Mouse (Mus musculus) cortical plate, adult 2 months (tissue): ENCODE data around the gene Stk39. TPM values are rescaled to one million over a fixed set of nuclear protein-coding genes. Genes with fewer than 3 reads are reported as not detected.

ENCODE experiments used
- H3K27ac ChIP-seq: fragments of 200-500 bp; 2 replicates; pipeline ENCODE4 v1.5.1; 2012; ENCODE audit warnings: low read length, control low read depth, inconsistent platforms; ENCODE audit not compliant: insufficient read depth
- H3K4me1 ChIP-seq: fragments of 200-500 bp; 2 replicates; pipeline ENCODE4 v1.6.1; 2011; ENCODE audit warnings: low read length; ENCODE audit not compliant: control insufficient read depth, insufficient read depth
- H3K4me3 ChIP-seq: fragments of 200-500 bp; 2 replicates; pipeline ENCODE4 v1.5.1; 2011; ENCODE audit warnings: mild to moderate bottlenecking, low read length, control low read depth; ENCODE audit not compliant: insufficient read depth
- CTCF ChIP-seq: fragments of 200-500 bp; IDR thresholded peaks from 2 replicates; pipeline ENCODE4 v1.5.1; 2011; ENCODE audit warnings: mild to moderate bottlenecking, control low read depth, low read length; ENCODE audit not compliant: insufficient read depth; ENCODE audit errors: extremely low read depth
- POLR2A ChIP-seq: fragments of 200-500 bp; IDR thresholded peaks from 2 replicates; pipeline ENCODE4 v1.6.1; 2011; ENCODE audit warnings: mild to moderate bottlenecking, low read length, control low read depth; ENCODE audit not compliant: insufficient read depth; ENCODE audit errors: extremely low read depth
- polyA plus RNA-seq: library from polyadenylated mRNA; depleted of rRNA; stranded (reverse); fragments of >200 nt; gene quantifications from 2 replicates; pipeline ENCODE4 v1.2.3, GENCODE M21; 2012; rRNA removed

Stk39 gene
- polyA plus RNA-seq: 30.0 and 32.7 TPM in 2 replicates

DNA sequence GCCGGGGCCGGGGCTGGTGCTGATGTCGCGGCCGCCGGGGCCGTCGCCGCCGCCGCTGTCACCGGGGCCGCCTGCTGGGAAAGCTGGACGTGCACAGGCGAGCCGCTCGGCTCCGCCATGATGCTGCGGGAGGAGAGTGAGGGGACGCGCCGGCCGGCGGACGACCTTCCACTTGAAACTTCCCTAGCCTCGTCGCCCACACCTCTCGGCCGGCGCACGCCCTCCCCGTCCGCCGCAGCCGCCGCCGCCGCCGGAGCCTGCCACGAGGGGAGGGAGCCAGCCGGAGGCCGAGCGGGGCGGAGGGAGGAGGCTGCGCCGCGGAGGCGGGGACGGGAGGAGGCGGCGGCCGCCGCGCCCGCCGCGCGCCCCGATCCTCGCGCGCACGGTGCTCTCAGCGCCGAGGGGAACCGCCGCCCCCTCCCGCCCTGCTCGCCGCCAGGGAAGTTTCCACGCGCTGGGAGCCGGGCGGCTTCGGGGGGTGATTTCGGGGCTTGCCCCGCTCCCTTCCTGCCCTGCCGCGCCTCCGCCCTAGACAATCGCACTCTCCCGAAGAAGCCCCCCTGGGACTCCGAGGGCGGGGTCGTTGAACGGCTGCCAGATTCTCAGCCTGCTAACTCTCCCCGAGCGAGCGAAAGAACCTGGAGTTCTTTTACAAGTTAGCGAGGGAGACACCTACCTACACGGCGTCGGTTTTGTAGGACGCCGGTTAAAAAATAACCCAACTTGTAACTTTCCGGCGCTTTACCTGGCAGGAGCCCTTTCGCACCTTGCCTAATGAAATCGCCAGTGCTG is at the start of gene Stk39:
Gene Stk39, minus strand, starts transcription at position 510 of the 792 bp plus-strand sequence.
- peak within 1 kb of the TSS; percentile 83 for H3K27ac ChIP-seq
- no peak for TF ChIP-seq POLR2A
- TF ChIP-seq CTCF: no peak
- H3K4me3 ChIP-seq: peak within 1 kb of the TSS; percentile 95
- peaks cover 5% of the 10 kb centered on the region; the same call in 1 of the 2 replicates for H3K4me1 ChIP-seq

- H3K4me3 ChIP-seq: no peak overlapping the region
- H3K4me1 ChIP-seq: no peaks in the 10 kb centered on the region
- no peak for TF ChIP-seq CTCF
- TF ChIP-seq POLR2A: no peak
- no peak overlapping the region for H3K27ac ChIP-seq
Measured at GRCm38 (mm10) chr2:68515409-68515808, 43.3 kb upstream of the Stk39 start.

DNA sequence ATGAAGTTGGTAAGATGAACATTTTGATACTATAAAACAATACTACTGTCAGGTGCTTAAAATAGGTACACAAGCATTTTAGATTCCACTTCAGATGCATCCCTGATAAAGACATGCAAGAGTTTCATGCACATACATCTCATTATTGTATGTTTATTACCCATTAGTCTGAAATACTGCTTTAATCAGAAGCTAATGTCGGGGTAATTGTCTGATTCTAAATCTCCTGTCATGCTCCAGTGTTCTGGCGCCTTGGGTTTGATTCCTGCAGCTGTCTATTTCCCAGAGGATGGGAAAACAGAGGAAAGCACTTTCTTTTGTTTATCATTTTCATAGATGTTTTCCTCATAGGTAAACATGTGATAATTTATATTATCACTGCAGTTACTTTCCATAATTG is 31.1 kb upstream of the Stk39 start:
- H3K4me1 ChIP-seq: no peaks in the 10 kb centered on the region
- H3K27ac ChIP-seq: no peak overlapping the region
- TF ChIP-seq POLR2A (no peak), CTCF (no peak)
- no peak overlapping the region for H3K4me3 ChIP-seq

DNA sequence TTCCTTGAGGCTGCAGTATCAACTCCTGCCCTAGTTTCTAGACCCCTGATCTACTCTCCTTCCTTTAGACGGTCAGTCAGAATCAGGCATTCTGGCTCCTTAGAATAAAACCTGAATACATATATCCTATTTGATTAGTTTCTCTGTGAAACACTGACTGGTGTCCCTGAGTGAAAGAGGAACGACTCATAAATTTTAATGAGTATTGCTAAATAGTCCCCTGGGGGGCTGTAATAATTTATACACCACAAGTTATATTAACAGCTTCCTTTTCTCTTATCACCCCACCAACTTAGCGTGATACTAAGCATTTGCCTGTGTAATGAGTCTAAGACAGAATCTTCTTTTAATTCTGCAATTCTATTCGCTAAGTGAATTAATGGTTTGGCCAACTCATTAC is 30.7 kb upstream of the Stk39 start:
- H3K4me1 ChIP-seq: no peaks in the 10 kb centered on the region
- H3K27ac ChIP-seq: no peak overlapping the region
- H3K4me3 ChIP-seq: no peak overlapping the region
- TF ChIP-seq CTCF (no peak), POLR2A (no peak)

DNA sequence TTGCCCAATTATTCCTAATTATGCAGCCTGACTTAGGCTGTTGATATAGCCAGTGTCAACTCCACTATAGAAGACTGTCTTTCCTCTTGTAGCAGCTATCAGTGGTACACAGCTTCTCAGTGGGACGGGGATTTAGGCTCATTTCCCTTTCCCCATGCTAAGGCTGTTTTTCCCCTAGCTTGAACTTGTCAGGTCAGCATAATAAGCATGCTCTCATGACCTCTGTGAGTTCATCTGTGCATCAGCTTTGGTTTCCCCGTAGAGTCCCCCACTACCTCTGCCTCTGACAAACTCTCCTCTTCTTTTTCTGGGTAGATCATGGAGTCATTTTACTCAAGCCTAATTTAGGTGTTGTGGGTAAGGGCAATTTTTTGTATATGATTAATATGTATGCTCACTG is 30.2 kb upstream of the Stk39 start:
- Histone ChIP-seq H3K27ac (no peak overlapping the region), H3K4me3 (no peak overlapping the region), H3K4me1 (no peaks in the 10 kb centered on the region)
- TF ChIP-seq POLR2A: no peak
- no peak for TF ChIP-seq CTCF

- no peak overlapping the region for H3K4me3 ChIP-seq
- no peaks in the 10 kb centered on the region for H3K4me1 ChIP-seq
- H3K27ac ChIP-seq: no peak overlapping the region
- no peak for TF ChIP-seq POLR2A
- no peak for TF ChIP-seq CTCF
Measured at GRCm38 (mm10) chr2:68486275-68486674, 14.2 kb upstream of the Stk39 start.

- Histone ChIP-seq H3K4me3 (no peak overlapping the region), H3K4me1 (no peaks in the 10 kb centered on the region), H3K27ac (no peak overlapping the region)
- TF ChIP-seq POLR2A: no peak
- TF ChIP-seq CTCF: no peak
Measured at GRCm38 (mm10) chr2:68485141-68485540, 13.1 kb upstream of the Stk39 start.

- Histone ChIP-seq H3K4me1 (no peaks in the 10 kb centered on the region), H3K27ac (no peak overlapping the region), H3K4me3 (no peak overlapping the region)
- TF ChIP-seq CTCF: no peak
- TF ChIP-seq POLR2A: no peak
Measured at GRCm38 (mm10) chr2:68482896-68483295, 10.8 kb upstream of the Stk39 start.

GRCm38 (mm10) chr2:68479823-68480222 is 7.8 kb upstream of the Stk39 start:
- H3K4me1 ChIP-seq: no peaks in the 10 kb centered on the region
- TF ChIP-seq POLR2A (no peak), CTCF (no peak)
- H3K4me3 ChIP-seq: no peak overlapping the region
- no peak overlapping the region for H3K27ac ChIP-seq

DNA sequence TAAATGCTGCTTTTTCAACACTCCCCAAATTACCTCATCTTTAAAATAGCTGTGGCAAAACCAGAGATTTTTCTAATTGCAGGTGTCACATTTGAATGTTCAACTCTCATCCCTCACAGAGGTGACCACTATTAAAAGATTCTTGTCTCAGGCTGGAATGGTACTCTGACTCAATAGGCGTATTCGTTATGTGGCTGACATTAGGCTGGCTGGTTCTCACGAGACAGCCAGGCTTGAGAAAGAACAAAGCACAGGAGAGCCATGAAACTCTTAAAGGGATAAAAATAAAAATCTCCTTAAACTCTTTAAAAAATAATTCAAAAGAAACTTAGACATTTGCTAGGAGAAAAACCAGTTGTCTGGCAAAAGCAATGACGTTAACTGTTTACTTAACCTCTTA is 853 bp upstream of the Stk39 start:
- H3K27ac ChIP-seq: no peak overlapping the region
- H3K4me3 ChIP-seq: no peak overlapping the region
- H3K4me1 ChIP-seq: peaks cover 3% of the 10 kb centered on the region; the same call in 1 of the 2 replicates
- TF ChIP-seq POLR2A: no peak
- no peak for TF ChIP-seq CTCF

- TF ChIP-seq CTCF: no peak
- no peak for TF ChIP-seq POLR2A
- Histone ChIP-seq H3K27ac (no peak overlapping the region), H3K4me1 (peaks cover 4% of the 10 kb centered on the region; the same call in 1 of the 2 replicates)
Measured at GRCm38 (mm10) chr2:68472551-68472910, 463 bp upstream of the Stk39 start.

More at GRCm38 (mm10) chr2:68472551-68472910, 463 bp upstream of the Stk39 start:
- peak overlapping the region; percentile 95 for H3K4me3 ChIP-seq
